Mouse (Mus musculus): ENCODE measurements at regions not wholly inside any gene's neighbourhood (a gene's known extent, or its start where the extent isn't known, plus 50 kb on each side); places are given as distances from the start of the nearest gene placed in this dataset.

DNA sequence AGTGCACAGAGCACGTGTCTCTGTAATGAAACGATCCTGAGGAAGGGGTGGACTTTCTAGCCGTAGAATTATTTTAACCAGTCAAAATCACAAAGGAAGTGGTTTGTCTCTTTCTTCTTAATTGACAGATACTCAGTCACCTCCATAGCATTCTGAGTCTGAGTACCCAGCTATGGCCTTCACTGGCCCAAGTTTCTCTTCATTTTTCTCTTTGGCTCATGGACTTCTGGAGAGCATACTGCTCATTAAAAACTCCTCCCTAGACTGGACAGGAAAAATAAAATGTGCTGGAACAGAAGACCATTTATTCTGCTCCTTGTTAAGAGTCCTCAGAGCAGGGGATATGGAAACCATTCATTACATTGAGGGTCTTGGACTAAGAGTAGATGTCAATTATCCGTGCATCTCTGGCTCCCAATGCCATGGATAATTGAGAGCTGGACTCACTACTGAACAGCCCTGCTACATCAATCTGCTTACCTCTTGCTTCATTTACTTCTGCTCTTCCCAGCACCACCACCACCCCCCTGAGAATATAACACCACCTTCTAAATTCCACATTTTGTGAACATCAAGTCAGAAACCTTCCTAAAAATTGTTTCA, 287.5 kb upstream of the Intu start:
- H3K9ac ChIP-seq (ENCODE audit: insufficient read depth, low read depth), result no peak overlapping the region
- peaks cover 2 to 11% of the 10 kb centered on the region in 2 experiments; a peak in 2 of 4 replicates for H3K4me1 ChIP-seq (ENCODE audit: control insufficient read depth in 1 of 2, insufficient read depth in 2 of 2)
- H3K79me2 ChIP-seq (replicated peaks; ENCODE audit: control insufficient read depth, extremely low read depth, insufficient read depth, poor library complexity, severe bottlenecking), result no peaks in the 10 kb centered on the region
- no peak overlapping the region for H3K27ac ChIP-seq (ENCODE audit: insufficient read depth, low read depth)
- H3K4me2 ChIP-seq (ENCODE audit: insufficient read depth, low read depth, poor library complexity, severe bottlenecking), result no peak overlapping the region
- in situ Hi-C loops (cut with MboI; ENCODE audit: low pct_ligation_motif_present, low pct_unique_long_range_greater_than_20kb, low sequenced_read_pairs), result no loop called here
- H3K9me3 ChIP-seq (replicated peaks; ENCODE audit: low read length), result no peaks in the 10 kb centered on the region
- no peaks in the 10 kb centered on the region for H3K36me3 ChIP-seq (replicated peaks in 1 of 2; ENCODE audit: control insufficient read depth in 1 of 2, insufficient read depth in 1 of 2, low read length in 1 of 2)
- TF ChIP-seq ETS1 (conservative IDR thresholded peaks at IDR 0.05; ENCODE audit: low read depth, low read length) (no peak), EP300 (IDR thresholded peaks at IDR 0.05; ENCODE audit: low read length) (no peak), PAX5 (IDR thresholded peaks at IDR 0.05; ENCODE audit: low read length) (no peak), GABPA (IDR thresholded peaks at IDR 0.05; ENCODE audit: insufficient replicate concordance, low read depth, low read length) (no peak), SIN3A (IDR thresholded peaks at IDR 0.05; ENCODE audit: low read length) (no peak), MYC (IDR thresholded peaks at IDR 0.05; ENCODE audit: low read depth, low read length) (no peak), MEF2A (IDR thresholded peaks at IDR 0.05; ENCODE audit: borderline replicate concordance, low read depth, low read length) (no peak), KAT2A (IDR thresholded peaks at IDR 0.05; ENCODE audit: insufficient replicate concordance, low read length) (no peak), MAX (IDR thresholded peaks at IDR 0.05; ENCODE audit: low read length) (no peak), IRF4 (IDR thresholded peaks at IDR 0.05; ENCODE audit: low read depth, low read length) (no peak)
- no peak for DNase-seq (ENCODE audit: extremely low read depth)
- H3K4me3 ChIP-seq (replicated peaks in 1 of 3; ENCODE audit: low read depth in 2 of 3, low read length in 2 of 3, poor library complexity in 1 of 3), result no peak overlapping the region
- dilution Hi-C loops (cut with MboI; ENCODE audit: extremely low pct_ligation_motif_present, extremely low pct_unique_long_range_greater_than_20kb, low sequenced_read_pairs), result no loop called here
- H3K27me3 ChIP-seq (replicated peaks), result no peaks in the 10 kb centered on the region

DNA sequence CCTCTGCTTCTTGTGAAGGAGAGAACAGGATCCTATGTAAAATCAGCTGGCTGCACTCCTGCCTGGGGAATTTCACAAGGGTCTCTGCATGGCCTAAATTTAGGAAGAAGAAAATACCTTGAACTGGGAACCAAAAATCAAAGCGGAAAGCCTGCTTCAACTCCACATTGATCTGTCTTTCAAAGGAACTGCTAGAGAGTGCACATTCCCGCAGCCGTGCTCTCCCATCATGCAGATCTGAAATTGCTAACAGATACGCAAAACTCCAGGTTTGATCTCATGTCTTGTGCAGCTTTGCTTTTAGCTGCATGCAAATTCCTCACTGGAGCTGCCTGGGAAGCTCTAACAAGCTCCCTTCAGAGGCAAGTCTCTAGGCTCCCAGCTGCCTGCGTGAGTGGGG, 276.7 kb upstream of the Intu start:
- dilution Hi-C loops (cut with MboI; ENCODE audit: extremely low pct_ligation_motif_present, extremely low pct_unique_long_range_greater_than_20kb, low sequenced_read_pairs), result no loop called here
- no peak overlapping the region for H3K9ac ChIP-seq (ENCODE audit: insufficient read depth, low read depth)
- in situ Hi-C loops (cut with MboI; ENCODE audit: low pct_ligation_motif_present, low pct_unique_long_range_greater_than_20kb, low sequenced_read_pairs), result no loop called here
- H3K36me3 ChIP-seq (replicated peaks in 1 of 2; ENCODE audit: control insufficient read depth in 1 of 2, insufficient read depth in 1 of 2, low read length in 1 of 2), result no peaks in the 10 kb centered on the region
- H3K27ac ChIP-seq (ENCODE audit: insufficient read depth, low read depth), result no peak overlapping the region
- no peaks in the 10 kb centered on the region for H3K79me2 ChIP-seq (replicated peaks; ENCODE audit: control insufficient read depth, extremely low read depth, insufficient read depth, poor library complexity, severe bottlenecking)
- DNase-seq (ENCODE audit: extremely low read depth), result no peak
- H3K9me3 ChIP-seq (replicated peaks; ENCODE audit: low read length), result no peaks in the 10 kb centered on the region
- H3K27me3 ChIP-seq (replicated peaks), result no peaks in the 10 kb centered on the region
- H3K4me3 ChIP-seq (replicated peaks in 1 of 3; ENCODE audit: low read depth in 2 of 3, low read length in 2 of 3, poor library complexity in 1 of 3), result no peak overlapping the region
- H3K4me1 ChIP-seq (ENCODE audit: control insufficient read depth in 1 of 2, insufficient read depth in 2 of 2), result no peaks in the 10 kb centered on the region
- TF ChIP-seq BHLHE40 (IDR thresholded peaks at IDR 0.05; ENCODE audit: low read depth, low read length), result no peak
- no peak for TF ChIP-seq ETS1 (conservative IDR thresholded peaks at IDR 0.05; ENCODE audit: low read depth, low read length)
- TF ChIP-seq MEF2A (IDR thresholded peaks at IDR 0.05; ENCODE audit: borderline replicate concordance, low read depth, low read length), result no peak
- no peak for TF ChIP-seq CTCF (conservative IDR thresholded peaks at IDR 0.05 in 1 of 2, IDR thresholded peaks at IDR 0.05 in 1 of 2; ENCODE audit: low read depth in 2 of 2, low read length in 2 of 2)
- no peak for TF ChIP-seq JUND (conservative IDR thresholded peaks at IDR 0.05; ENCODE audit: low read depth, low read length)
- no peak for TF ChIP-seq ELF1 (IDR thresholded peaks at IDR 0.05; ENCODE audit: low read depth, low read length)
- no peak for TF ChIP-seq ZNF384 (IDR thresholded peaks at IDR 0.05; ENCODE audit: low read depth, low read length)
- no peak for TF ChIP-seq POLR2A (IDR thresholded peaks at IDR 0.05; ENCODE audit: low read depth, low read length)
- no peak for TF ChIP-seq EP300 (IDR thresholded peaks at IDR 0.05; ENCODE audit: low read length)
- no peak for TF ChIP-seq MYC (IDR thresholded peaks at IDR 0.05; ENCODE audit: low read depth, low read length)
- TF ChIP-seq SMC3 (IDR thresholded peaks at IDR 0.05; ENCODE audit: low read depth, low read length), result no peak
- no peak for TF ChIP-seq E2F4 (IDR thresholded peaks at IDR 0.05; ENCODE audit: insufficient replicate concordance, low read depth, low read length)
- TF ChIP-seq MXI1 (IDR thresholded peaks at IDR 0.05; ENCODE audit: low read depth, low read length), result no peak
- no peak for TF ChIP-seq UBTF (IDR thresholded peaks at IDR 0.05; ENCODE audit: low read depth, low read length)
- no peak for TF ChIP-seq MAFK (IDR thresholded peaks at IDR 0.05; ENCODE audit: insufficient replicate concordance, low read length)
- TF ChIP-seq USF2 (conservative IDR thresholded peaks at IDR 0.05; ENCODE audit: low read depth, low read length), result no peak
- no peak for TF ChIP-seq SIN3A (IDR thresholded peaks at IDR 0.05; ENCODE audit: low read length)
- no peak overlapping the region for H3K4me2 ChIP-seq (ENCODE audit: insufficient read depth, low read depth, poor library complexity, severe bottlenecking)
